Mouse (Mus musculus) monocyte, adult 5-6 weeks (primary cell): ENCODE measurements around the gene Pex16. TPM values are rescaled to one million over a fixed set of nuclear protein-coding genes. Genes with fewer than 3 reads are reported as not detected.
A peak's percentile ranks its signal among the peaks of the same experiment; 100 is the strongest.

Experiments used
- ATAC-seq: fragments of 153-309, 156-312 bp; replicated peaks from 2 replicates; pipeline ENCODE4 v1.8.0; 2017; ENCODE audit warnings: mild to moderate bottlenecking; ENCODE audit not compliant: low TSS enrichment, insufficient number of reproducible peaks, severe bottlenecking, poor library complexity, low FRiP score
- total RNA-seq: library from RNA; stranded (forward); fragments of 200-1000, 200-491, 200-594 nt; gene quantifications from 3 replicates; pipeline ENCODE4 v1.2.3, GENCODE M21; 2017

Gene Pex16
- 17.0 to 22.6 TPM (median 20.1 TPM) in 3 replicates for total RNA-seq

DNA sequence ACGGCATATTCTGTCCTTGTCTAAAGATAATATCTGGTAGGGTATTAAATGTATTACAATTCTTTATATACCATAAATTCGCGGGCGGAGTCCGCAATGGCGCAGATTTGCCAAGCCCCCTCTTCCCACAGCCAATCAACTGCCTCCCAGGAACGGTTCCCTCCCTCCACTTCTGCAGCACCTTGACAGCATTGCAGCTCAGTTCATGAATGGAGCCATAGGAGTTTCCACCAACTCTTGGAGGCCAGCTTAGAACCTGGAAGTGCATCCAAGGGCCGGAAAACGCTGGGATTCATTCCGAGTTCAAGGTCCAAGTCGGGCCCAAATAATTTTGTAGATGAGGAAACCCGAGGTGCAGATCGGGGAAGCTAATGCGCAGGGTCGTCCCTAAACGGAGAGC is at the start of gene Pex16, which contains the start of gene Large2:
TSS of gene Pex16 (plus strand) at position 163 of the 400 bp plus-strand sequence.
TSS of gene Large2 (minus strand) at position 356 of the 400 bp plus-strand sequence.
- no peak for ATAC-seq

DNA sequence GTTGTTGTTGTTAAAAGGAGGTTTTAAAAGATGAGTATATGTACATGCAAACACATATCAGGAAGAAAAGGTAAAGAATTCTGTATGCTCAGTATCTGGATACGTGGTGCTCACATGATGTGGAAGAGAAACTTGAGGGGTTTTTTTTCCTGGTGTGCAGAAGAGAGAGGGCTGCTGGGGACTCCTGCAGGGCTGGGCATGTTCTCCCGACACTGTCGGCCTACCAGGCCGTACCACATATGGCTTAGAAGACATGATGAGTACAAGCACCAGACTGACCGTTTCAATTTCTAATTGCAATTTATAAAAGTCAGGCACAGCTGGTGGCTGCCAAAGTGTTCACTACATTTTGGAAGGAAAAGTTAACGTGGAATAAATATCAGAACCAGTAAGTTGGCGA is 48.8 kb upstream of the Pex16 start:
- no peak for ATAC-seq

DNA sequence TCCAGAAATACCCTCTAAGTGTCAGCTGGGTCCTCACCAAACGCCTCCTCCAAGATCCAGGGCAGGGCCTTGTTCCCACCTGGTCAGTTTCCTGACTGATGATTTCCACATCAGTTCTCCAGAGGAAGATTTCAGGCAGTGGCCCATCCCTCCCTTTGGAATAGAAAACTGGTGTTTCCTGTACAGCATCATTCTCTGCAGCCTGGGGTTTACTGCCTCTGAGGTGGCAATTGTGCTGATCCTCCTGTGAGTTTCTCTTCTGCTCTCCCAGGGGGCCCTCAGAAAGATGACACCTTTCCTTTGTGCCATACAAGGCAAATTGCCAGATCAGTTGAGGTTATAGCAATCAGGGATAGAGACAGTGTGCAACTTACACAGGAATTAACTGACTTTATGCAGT is 48.3 kb upstream of the Pex16 start:
- ATAC-seq: no peak

DNA sequence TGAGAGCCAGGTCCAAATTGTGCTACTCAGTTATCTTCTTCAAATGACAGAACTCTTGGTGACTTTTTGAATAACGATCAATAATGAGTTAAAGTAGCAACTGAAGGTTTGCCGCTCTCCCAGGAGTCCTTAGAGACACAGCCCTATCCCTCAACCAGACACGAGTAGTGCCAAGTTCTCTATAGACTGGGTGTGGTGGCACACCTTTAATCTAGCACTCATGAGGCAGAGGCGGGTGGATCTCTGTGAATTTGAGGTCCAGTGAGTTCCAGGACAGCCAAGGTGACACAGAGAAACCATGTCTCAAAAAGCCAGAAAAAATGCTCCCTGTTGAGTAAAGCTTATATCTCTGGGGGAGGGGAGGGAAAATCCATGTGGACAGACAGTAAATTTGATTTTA is 46.9 kb upstream of the Pex16 start:
- no peak for ATAC-seq

DNA sequence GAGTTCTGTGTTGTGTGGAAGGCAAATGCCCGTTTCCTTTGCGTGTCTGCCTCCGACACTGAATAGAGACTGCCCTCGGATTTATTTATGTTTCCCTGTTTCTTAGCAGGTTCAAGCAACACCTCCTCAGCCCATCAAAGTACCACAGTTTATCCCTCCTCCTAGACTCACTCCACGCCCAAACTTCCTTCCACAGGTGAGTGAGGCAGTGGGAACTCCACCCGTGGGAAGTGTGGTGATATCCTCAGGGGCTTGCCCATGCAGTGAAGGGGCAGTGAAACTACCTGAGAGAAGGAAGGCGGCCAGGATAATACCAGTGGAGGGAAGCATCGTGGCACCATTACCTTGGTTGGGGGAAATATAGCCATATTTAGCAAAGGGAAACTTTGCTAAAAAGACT is 46.3 kb upstream of the Pex16 start:
- no peak for ATAC-seq

DNA sequence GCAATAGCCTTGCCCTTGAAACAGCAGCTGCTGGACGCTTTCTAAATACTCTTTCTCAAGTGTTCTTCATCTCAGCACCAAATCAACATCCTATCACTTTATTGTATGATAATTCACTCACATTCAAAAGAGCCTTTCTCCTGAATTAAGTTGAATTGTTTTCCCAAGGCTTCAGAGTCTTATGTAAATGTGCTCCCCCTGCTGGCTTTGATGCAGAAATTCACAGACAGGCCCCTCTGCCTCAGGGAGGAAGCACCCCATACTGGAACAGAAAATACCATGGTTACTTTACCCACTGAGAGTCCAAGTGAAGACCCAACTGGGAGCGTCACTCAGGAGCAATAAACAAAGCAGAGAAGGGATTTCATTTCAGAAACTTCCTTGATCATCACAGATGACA is 43.6 kb upstream of the Pex16 start:
- ATAC-seq: 0 out of 2 replicates have a peak, but pooled peaks have one; percentile 35

DNA sequence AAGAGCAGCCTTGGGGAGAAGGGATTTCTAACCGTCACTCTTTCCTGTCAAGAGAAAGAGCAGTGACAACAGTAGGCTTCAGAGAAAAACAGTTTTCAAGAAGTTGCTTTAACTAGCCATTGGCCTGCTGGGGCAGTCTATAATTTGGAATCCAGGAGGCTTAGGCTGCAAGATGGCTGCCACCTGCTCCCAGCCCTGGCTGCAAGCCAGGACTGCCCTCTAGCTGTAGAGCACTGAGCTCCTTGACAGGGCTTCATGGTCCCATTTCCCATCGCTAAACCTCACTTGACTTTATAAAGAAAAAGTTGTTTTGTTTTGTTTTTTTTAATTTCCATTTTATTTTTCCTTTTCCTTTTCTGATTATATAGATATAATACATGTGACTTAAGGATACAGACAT is 43.1 kb upstream of the Pex16 start:
- no peak for ATAC-seq

DNA sequence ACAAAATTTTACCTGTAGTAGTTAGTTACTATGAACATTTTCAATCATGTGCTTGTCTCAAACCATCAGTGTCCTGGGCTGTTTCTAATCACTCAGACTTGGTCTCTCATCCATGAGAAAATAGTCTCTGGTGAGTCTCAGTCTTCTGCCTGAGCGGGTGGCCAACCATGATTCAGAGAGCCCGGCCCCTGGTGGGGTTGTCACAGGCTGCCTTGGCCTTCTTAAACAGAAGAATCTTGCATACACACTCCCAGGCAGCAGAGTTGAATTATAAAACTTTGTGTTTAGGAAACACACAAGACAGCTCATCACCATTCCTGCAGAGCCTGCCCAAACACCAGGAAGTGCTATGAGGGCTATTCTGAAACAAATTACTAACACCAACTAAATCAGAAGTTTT is 42.6 kb upstream of the Pex16 start:
- ATAC-seq: no peak

DNA sequence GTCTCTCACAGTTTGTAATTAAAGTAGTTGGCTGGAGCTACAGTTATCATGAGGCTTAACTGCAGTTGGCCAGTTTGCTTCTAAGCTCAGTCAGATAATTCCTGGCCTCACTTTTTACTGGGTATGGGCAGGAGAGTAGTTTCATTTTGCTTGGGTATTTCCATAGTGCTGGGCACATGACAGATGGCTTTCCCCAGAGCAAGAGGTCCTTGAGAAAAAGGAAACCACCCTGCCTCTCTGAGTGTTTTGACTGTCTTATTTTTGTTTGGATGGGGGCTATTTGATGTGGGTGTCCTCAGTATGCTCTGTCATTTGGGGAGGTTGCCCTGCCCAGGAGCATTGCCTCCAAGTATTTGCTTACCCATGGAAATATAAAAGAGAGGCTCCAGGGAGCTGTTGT is 32.1 kb upstream of the Pex16 start:
- no peak for ATAC-seq

DNA sequence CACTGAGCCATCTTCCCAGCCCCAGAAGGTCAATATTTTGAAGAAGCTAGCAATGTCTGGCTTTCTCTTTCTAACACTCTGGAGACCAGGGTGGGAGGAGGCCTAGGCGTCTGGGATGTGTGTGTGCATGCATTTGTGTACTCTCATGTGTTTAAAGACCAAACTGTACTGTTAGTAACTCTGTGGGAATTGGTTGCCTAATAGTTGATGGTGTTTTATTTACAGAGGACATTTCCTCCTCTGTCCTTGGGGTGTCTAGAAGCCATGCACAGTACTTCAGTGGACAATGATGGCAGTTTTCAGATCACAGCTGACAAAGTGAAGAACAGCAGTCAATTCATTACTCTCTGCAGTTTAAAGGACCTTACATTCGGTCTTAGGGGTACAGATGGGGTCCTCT is 27.3 kb upstream of the Pex16 start:
- ATAC-seq: no peak

DNA sequence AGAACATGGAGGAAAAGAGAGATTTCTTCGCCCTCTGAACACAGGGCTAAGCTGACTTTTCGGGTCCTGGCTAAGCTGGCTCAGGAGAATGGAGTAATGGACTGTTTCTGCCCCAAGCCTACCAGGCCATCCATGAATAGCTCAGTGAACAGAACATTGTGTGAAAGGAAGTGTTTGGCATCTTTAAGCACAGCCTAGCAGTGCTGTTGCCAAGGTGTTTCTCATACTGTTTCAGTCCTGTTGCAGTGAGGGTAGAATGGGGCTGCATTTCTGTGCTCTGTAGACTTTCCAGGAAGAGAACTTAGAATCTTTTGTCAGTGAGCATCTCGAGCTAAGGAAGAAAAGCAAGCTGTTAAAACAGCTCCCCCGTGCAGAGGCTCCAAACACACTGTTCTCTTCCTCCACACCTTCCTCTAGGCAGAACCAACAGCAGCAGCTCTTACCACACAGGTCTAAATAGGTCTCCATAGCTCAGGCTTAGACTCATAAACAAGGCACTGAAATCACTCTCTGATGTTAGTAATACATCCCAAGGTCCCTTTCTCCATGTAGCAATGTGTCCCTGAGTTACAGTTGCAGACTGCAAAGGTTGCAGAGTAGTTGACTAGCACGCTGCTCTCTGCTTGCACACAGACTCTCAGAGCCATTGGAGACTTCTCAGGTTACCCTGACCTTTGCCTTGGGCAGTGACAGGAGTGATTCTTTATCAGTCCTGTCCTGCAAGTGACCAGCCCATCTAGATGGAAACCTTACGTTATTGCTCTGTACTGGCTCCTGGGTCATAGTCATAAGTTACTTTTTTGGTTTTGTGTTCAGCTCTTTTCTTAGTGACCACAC is 24.7 kb upstream of the Pex16 start:
- no peak for ATAC-seq

DNA sequence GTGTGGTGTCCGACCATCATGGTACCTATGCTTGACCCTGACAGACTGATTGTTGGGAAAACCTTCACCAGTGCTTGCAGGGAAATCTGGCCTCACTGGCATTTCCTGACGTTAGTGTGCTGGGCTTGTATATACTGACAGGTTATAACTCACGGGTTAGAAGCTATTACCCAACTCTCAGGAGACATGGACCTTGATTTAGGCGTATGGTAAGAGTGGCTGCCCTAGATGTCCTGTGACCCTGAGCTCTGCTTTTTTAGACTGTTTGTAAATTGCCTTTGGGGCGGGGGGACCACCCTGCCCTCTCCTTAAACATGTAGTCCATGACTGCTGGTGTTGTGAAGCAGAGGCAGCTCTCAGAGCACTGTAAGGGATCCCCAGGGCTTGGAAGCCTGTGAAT is 23.8 kb upstream of the Pex16 start:
- no peak for ATAC-seq

DNA sequence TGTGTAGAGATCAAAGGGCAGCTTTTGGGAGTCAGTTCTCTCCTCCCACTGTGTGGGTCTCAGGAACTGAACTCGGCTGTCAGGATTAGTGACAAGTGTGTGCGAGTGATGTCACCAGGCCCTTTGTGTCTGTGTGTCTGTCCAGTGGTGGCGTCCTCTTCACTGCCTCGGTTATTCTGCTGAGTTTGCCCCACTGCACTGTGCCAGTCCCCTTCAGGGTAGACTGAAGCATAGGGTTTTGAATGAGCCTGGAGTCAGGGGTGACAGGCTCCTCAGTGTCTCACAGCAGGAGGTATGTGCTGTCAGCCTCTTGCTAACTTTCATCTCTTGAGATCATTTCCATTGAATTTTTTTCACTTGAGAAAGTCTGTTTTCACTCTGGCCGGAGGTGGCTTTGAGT is 21.1 kb upstream of the Pex16 start:
- no peak for ATAC-seq

DNA sequence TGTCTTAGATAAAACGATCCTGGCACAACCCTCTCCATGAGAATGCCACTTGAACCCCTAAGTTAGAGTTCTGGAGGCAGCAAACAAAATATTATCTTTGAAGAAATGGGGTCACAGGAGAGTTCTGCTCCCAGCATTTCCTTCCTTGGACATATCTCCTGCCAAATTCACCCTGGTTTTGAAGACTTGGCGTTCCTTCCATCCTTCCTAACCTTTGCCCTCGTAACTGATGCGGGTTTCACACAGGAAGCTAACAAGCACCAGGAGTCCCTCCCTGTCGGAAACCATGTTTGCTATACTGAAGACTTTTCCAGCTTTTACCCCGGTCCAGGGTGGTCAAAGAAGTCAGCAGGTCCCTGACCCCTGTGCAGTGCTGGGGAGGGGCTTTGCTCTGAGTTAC is 20.3 kb upstream of the Pex16 start:
- no peak for ATAC-seq

DNA sequence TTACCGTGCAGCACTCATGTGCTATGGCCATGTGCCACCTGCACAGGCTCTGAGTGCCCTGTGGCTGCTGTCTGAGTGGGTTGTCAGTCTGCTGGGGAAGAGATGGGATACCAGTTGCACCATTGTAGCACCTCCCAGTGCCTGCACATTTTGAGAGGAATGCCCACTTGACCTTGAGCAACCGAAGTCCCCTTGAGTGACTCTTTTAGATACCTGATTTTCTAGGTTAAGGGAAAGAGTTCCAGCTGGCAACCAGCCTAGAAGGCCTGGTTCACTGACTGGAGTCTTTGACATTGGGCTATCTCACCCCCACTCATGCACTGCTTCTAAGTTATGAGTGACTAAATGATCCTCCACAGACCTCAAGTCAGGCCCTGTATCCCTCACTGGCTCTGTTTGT is 15.2 kb upstream of the Pex16 start:
- ATAC-seq: no peak

DNA sequence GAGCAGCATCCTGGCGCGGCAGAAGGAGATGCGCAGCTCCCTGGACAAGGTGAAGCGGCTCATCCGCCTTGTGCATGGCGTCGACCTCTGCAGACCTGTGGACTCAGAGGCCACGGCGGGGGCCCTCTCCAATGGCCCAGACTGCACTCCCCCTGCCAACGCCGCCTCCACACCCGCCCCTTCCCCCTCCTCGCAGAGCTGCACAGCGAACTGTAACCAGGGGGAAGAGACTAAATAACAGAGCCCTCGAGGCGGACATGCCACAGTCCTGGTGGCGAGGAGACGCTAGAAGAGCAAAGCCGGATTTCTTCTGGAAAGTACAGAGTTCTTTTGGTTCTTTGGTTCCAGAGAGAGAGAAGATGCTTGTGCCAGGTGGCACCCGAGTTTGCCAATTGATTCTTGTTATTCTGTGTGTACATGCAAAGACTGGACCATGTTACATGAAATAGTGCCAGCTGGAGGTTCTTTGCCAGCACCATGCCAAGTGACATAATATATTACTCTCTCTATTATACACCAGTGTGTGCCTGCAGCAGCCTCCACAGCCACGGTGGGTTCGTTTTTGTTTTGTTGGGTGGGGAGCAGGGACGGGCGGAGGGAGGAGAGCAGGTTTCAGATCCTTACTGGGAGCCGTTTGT is 14.2 kb upstream of the Pex16 start:
- no peak for ATAC-seq

DNA sequence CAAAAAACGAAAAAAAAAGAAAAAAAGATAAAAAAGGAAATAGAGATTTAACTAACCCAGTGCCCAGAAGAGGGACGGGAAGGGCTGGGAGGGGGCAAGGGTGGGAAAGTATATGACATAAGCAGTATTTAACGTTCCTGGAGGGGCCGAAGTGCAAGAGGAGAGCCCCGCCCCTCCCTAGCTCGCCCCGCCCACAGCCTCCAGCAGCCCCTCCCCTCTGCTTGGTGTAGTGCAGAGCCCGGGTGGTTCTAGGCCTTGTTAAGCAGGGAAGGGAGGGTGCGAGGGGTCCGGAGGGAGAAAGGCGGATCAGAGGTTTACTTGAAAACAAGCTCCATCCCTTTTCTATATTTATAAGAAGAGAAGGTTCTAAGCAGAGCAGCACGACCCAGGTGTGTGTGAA is 13.6 kb upstream of the Pex16 start:
- ATAC-seq: no peak

DNA sequence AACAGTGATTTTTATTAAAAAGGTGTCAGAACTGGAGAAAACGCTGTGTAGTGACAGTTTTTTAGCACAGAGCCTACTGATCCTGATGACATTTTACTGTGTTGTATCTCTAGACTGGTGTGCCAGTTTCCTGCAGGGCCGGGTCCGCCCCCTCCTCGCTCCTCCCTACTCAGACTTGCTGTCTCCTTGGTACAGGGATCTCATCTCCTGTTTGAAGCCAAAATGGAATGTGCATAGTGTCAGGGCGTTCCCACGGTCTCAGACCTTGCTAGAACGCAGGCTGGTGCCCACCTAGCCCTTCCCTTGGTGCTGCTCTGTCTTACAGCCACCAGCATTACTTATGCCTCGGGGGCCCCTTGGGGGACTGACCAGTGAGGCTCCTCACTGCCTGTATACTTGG is 12.7 kb upstream of the Pex16 start:
- ATAC-seq: no peak

DNA sequence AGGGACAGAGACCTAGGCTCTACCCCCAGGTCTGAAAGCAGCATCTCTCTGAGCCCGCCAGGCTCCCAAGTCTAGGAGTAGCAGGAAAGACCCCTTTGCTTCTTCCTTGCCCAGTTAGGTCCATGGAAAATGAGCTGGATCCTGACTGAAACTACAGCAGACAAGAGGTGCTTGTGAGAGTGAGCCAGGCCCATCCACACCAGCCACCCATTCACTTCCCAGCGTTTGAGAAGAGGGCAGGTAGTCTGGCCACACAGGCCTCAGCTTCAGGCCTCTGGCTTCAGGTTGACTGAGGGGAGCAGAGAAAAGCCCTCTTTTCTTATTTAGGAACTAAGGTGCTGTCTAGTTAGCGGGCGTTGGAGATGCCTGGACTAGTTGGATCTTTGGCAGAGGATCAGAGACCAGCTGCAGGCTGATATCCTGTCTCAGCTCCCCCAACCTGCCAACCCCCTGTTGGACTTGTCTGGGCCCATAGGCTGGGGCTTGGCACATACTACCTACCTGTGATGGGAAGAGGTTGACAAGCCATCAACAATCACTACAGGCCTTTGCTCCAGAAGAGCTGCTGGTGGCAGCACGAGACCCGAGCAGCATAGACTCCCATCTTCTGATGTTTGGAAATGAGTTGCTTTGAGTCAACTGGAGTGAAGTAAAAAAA is 11.8 kb upstream of the Pex16 start:
- ATAC-seq: no peak

DNA sequence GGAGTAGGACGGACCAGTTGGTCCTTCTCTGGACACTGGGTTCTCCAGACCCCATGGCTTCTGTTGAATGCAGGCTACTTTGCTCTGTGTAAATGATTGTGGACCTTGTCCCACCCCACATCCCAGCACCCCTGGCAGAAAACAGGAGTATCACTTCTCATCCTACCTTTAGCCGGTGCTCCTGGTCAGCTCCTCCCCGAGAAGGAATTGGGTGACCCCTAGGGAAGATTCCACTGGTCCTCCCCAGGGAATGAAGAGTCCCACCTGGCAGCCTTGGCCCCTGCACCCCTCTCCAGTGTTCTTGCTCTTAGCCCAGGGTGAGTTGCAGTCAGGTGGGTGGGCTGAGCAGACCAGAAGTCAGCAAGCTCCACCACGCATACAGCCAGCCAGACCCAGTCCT is 10.4 kb upstream of the Pex16 start:
- ATAC-seq: no peak
